Mouse (Mus musculus) kidney, adult 2 months (tissue): ENCODE results near the gene Spire2.

Experiments used
- CTCF ChIP-seq: fragments of 200-500 bp; conservative IDR thresholded peaks from 2 replicates; pipeline ENCODE4 v1.5.1; 2011; ENCODE audit warnings: low read depth, mild to moderate bottlenecking, control low read depth, low read length, moderate library complexity, mixed read lengths; ENCODE audit not compliant: insufficient read depth, insufficient read length
- POLR2A ChIP-seq: fragments of 200-500 bp; IDR thresholded peaks from one replicate; pipeline ENCODE4 v1.6.1; 2011; ENCODE audit warnings: low read depth, low read length, control low read depth

DNA sequence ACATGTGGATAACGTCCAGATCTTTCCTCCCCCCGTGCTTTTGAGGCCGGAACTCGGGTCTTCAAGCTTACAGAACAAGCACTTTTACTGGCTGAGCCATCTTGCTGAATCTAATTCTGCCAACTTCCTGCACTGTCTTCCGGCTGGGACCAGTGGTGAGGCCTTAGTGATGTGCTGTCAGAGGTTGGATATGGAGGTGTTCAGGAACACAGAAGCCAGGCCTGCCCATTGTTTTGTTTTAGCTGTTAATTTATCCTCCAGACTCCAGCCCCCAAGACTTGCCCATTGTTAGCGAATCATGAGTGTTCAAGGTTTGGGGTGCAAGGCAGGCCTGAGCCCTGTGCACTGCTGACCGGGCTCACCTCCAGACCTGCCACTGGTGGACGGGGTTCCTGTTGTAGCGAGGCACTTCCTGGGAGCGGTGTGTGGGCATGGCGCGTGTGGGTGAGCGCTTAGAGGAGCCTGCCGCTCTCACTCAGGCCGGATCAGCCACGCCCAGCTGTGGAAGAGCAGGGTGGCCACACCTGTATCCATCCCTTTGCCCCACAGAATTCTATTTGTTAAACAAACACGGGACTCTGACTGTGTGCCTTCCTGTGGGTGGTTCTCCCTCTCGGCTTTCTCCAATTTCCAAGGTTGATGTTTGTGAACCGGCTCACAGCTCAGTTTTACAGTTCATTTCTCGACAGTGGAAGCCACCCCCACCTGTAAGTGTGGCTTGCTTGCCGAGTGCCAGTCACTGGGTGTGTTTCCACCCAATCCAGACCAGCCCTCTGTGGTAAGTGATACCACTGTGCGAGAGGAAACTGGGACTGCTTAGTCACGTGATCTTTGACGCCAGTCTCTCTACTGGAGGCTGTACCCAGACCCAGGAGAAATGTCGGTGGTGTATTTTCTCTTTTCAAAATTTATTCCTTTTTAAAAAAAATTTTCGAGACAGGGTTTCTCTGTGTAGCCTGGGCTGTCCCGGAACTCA, 8.8 kb downstream of the Spire2 start:
- TF ChIP-seq CTCF, result no peak
- no peak for TF ChIP-seq POLR2A
